Mouse (Mus musculus): Measurements from ENCODE around the gene Rab8a. TPM values are rescaled to one million over a fixed set of nuclear protein-coding genes. Genes with fewer than 3 reads are reported as not detected.

Rab8a gene
- polyA plus RNA-seq, 1 experiment from 2014 or later = 69.7 TPM

DNA sequence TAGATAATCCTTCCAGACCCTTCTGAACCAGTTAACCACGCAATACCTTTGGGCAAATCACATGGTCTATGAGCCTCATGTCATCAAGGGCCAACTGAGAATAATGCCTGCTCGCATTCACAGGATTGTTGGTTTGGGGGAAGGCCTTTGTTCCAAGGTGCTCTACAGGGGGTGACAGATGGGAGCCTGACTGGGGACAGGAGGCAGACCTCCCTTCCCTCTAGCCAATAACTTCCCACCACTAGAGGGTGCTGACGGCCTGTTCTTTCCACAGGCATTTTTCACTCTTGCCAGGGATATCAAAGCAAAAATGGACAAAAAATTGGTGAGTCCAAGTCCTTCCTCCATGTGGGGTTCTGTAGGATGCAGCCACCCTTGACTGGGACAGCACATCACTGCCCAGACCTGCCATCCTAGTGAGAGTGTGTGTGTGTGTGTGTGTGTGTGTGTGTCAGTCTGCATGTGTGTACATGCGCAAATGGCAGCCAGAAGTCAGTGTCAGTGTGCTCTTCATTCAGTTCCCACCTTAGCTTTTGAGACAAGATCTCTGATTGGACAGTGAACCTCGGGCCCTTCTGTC is 16.4 kb downstream of the Rab8a start:
- Histone ChIP-seq H3K4me3 (replicated peaks) (no peak overlapping the region), H3K4me1 (replicated peaks) (no peaks in the 10 kb centered on the region), H3K9me3 (replicated peaks) (no peaks in the 10 kb centered on the region), H3K36me3 (replicated peaks) (peaks cover 99% of the 10 kb centered on the region), H3K27ac (replicated peaks) (no peak overlapping the region), H3K4me2 (no peak overlapping the region), H3K27me3 (no peaks in the 10 kb centered on the region), H3K9ac (no peak overlapping the region)
- 56% methylated on average over 5 of the region's 5 CpGs for WGBS (ENCODE audit: insufficient replicate concordance)
- no peak for ATAC-seq (ENCODE audit: insufficient read depth)

DNA sequence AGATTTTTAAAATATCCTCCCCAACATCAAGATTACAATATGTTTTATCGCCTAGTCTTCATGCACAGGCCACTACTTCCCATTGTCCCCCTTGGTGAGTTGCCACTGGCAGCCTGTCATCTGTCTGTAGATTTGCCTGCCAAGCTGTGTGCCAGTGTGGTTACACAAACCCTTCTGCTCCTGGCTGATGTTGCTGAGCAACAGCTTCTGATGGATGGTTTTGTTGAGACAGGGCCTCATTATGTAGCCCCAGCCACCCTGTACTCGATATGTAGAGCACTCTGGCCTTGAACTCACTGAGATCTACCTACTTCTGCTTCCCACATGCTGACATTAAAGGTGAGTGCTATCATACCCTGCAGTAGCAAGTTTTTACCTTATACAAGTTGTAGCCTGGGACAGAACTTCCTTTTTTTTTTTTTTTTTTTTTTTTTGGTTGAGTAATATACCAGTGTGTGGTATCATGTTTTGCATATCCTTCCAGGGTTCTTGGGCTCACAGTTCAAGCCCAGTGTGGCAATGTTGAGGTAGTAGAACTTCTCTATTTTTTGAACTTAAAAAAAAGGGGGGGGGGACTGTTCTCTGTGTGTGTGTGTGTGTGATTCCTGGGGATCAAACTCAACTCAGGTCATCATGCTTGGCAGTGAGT is 22.7 kb downstream of the Rab8a start:
- WGBS (ENCODE audit: insufficient replicate concordance) = 53% methylated on average over 2 of the region's 2 CpGs
- no peak for ATAC-seq (ENCODE audit: insufficient read depth)

DNA sequence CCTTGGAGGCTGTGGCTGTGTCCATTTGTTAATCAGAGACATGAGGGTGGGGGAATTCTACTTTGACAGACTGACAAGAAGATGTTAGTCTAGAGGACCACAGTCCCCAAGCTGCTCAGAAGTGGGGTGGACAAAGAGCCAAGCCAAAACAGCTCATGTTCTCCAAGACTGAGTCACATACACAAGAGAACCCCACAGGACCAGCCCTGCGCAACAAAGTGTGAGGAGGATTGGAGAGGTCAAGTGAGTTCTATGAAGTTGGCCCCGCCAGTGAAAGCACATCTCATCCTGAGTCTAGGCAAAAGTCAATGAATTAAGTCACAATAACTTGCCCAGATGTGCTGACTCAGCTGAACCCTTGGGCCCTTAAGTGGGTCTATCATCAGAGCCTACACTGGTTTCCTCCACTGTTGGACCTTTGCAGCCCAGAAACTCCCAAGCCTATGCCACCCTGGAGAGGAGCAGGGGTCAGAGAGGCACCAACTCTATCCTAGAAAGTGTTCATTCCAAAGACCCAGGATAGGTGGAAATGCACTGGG is 26.9 kb downstream of the Rab8a start:
- Histone ChIP-seq H3K4me2 (no peak overlapping the region), H3K36me3 (replicated peaks) (no peaks in the 10 kb centered on the region), H3K9me3 (replicated peaks) (no peaks in the 10 kb centered on the region), H3K27ac (replicated peaks) (no peak overlapping the region), H3K27me3 (no peaks in the 10 kb centered on the region), H3K4me1 (replicated peaks) (0 out of 2 replicates have a peak, but pooled peaks cover 5% of the 10 kb centered on the region), H3K9ac (no peak overlapping the region), H3K4me3 (replicated peaks) (no peak overlapping the region)
- ATAC-seq (ENCODE audit: insufficient read depth) = no peak
- 69% methylated on average over 2 of the region's 2 CpGs for whole genome bisulfite sequencing (ENCODE audit: insufficient replicate concordance)

More for the DNA sequence above, 22.7 kb downstream of the Rab8a start:
- Histone ChIP-seq H3K4me1 (replicated peaks) (0 out of 2 replicates have a peak, but pooled peaks cover 5% of the 10 kb centered on the region), H3K9ac (no peak overlapping the region), H3K27me3 (no peaks in the 10 kb centered on the region), H3K4me2 (no peak overlapping the region), H3K9me3 (replicated peaks) (no peaks in the 10 kb centered on the region), H3K4me3 (replicated peaks) (no peak overlapping the region), H3K36me3 (replicated peaks) (peaks cover 36% of the 10 kb centered on the region), H3K27ac (replicated peaks) (peak overlapping the region; percentile 51; the same call in 1 of the 2 replicates)

DNA sequence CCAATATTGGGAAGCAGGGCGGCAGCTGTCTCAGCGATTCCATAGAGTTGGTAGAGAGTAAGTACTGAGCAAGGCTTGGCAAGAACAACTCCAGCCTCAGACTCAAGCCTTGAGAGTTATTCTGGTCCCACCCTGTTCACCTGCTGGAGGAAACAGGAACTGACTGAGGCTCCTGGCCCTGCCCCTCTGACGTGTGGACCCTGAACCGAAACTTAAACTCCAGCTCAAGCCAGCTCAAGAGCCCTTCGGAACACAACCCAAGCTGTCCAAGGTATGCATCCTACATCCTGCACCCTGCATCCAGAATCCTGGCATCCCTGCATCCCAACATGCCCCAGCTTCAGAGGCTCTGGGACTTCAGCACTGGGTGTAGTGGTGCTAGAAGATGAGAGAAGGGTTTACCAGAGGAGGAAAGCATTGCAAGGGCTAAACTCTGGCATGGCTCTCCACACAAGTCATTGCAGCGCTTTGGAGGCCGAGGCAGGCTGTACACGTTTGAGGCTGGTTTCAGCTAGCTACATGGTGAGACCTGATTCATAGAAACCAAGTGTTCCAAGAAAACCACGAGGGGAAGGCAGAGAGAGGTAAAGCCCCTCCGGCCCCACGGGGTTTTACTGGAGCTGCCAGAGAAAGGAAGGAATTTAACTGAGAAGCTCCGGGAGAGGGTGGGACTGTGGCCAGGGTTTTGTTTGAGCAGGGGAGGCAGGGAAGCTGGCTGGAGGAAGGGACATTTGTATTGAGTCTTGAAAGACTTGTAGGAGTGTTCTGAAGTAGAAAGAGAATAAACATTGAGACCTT is 28.6 kb downstream of the Rab8a start, which contains the start of gene Hsh2d:
Hsh2d (plus strand) TSS at position 222 of the 798 bp plus-strand sequence.
- no peak for ATAC-seq (ENCODE audit: insufficient read depth)
- H3K9me3 ChIP-seq (replicated peaks) = no peaks in the 10 kb centered on the region
- 0 out of 2 replicates have a peak within 1 kb of the TSS, but pooled peaks have one; percentile 4 for H3K9ac ChIP-seq
- H3K36me3 ChIP-seq (replicated peaks) = no peaks in the 10 kb centered on the region
- H3K4me2 ChIP-seq = peak within 1 kb of the TSS; percentile 8; the same call in 1 of the 2 replicates
- WGBS (ENCODE audit: insufficient replicate concordance) = 50% methylated on average over 12 of the region's 12 CpGs
- H3K27me3 ChIP-seq = no peaks in the 10 kb centered on the region
- no peaks in the 10 kb centered on the region for H3K4me1 ChIP-seq (replicated peaks)
- H3K4me3 ChIP-seq (replicated peaks) = peak within 1 kb of the TSS; percentile 3; the same call in 1 of the 2 replicates
- H3K27ac ChIP-seq (replicated peaks) = no peak within 1 kb of the TSS

DNA sequence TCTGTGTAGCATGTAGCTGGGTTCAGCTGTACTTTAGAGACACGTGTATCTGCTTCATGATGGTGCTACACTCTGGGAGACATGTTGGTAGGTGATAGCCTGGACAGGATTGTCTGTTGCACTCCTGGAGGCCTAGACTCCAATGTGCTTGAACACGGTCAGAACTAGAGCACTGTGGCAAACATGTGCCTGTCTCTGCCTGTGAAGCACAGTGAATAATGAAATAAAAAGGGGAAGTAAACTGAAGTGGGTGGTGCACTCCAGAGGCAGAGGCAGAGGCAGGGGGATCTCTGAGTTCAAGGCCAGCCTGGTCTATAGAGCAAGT is 29.2 kb downstream of the Rab8a start:
- H3K27ac ChIP-seq (replicated peaks) = no peak overlapping the region
- H3K36me3 ChIP-seq (replicated peaks) = no peaks in the 10 kb centered on the region
- H3K27me3 ChIP-seq = no peaks in the 10 kb centered on the region
- WGBS (ENCODE audit: insufficient replicate concordance) = 52% methylated on average over 2 of the region's 2 CpGs
- no peaks in the 10 kb centered on the region for H3K9me3 ChIP-seq (replicated peaks)
- ATAC-seq (ENCODE audit: insufficient read depth) = no peak
- no peak overlapping the region for H3K9ac ChIP-seq
- H3K4me3 ChIP-seq (replicated peaks) = no peak overlapping the region
- peak overlapping the region; percentile 8; the same call in 1 of the 2 replicates for H3K4me2 ChIP-seq
- no peaks in the 10 kb centered on the region for H3K4me1 ChIP-seq (replicated peaks)

DNA sequence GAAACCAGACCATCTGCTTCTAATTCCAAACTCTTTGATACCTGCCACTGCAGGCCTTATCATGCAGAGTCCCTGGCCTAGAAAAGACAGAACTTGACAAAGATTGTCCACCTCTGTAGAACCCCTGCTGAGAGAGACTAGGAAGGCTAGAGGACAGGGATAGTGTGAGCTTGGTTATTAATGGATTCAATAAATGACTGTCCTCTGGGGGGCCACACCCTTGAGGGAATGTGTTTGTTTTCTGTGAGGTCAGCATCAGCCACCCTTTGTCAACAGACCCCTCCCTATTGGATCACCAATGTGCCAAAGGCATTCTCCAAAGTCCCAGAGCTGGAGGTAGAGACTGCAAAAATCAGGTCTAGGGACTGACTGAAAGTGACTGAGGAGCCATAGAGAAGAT is 31.1 kb downstream of the Rab8a start:
- Histone ChIP-seq H3K4me3 (replicated peaks) (no peak overlapping the region), H3K27me3 (no peaks in the 10 kb centered on the region), H3K4me1 (replicated peaks) (no peaks in the 10 kb centered on the region), H3K9me3 (replicated peaks) (no peaks in the 10 kb centered on the region), H3K27ac (replicated peaks) (no peak overlapping the region), H3K4me2 (no peak overlapping the region), H3K36me3 (replicated peaks) (no peaks in the 10 kb centered on the region), H3K9ac (no peak overlapping the region)
- no peak for ATAC-seq (ENCODE audit: insufficient read depth)

DNA sequence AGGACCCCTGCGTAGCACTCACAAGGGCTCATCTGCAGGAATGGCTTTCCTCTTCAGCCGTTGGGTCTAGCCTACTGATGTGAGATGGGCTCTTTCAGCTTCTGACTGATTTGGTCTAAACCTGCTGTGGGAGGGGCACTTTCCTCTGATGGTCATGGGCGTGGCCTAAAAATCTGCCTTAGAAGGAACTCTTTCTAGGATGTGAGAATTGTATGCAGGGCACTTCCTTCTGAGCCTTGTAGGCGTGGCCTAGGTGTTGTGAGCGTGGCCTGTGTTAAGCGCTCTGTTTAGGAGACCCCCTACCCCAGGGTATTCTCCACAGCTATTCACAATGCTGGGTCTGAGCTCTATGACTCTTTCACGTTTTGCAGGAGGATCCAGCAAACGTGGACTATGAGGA is 37.0 kb downstream of the Rab8a start:
- no peak overlapping the region for H3K9ac ChIP-seq
- ATAC-seq (ENCODE audit: insufficient read depth) = no peak
- no peak overlapping the region for H3K4me2 ChIP-seq
- H3K36me3 ChIP-seq (replicated peaks) = no peaks in the 10 kb centered on the region
- no peak overlapping the region for H3K27ac ChIP-seq (replicated peaks)
- 45% methylated on average over 8 of the region's 8 CpGs for WGBS (ENCODE audit: insufficient replicate concordance)
- no peak overlapping the region for H3K4me3 ChIP-seq (replicated peaks)
- H3K4me1 ChIP-seq (replicated peaks) = no peaks in the 10 kb centered on the region
- H3K9me3 ChIP-seq (replicated peaks) = no peaks in the 10 kb centered on the region; the same call in 1 of the 2 replicates
- H3K27me3 ChIP-seq = no peaks in the 10 kb centered on the region

DNA sequence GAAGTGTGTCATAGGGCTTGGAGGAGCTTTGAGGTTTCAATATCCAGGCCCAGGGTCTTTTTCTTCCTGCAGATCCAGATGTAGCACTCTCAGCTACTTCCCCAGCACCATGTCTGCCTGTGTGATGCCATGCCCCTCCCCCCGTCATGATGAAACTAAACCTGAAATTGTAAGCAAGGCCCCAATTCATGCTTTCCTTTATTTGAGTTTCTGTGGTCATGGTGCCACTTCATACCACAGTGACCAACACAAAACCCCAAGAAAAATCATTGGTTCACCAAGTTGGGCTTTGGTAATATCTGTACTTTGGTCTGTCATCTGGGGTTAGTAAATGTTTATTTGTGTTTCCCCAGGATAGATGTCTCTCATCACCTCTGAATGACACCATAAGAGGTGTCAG is 47.6 kb downstream of the Rab8a start:
- Histone ChIP-seq H3K4me1 (replicated peaks) (no peaks in the 10 kb centered on the region), H3K9me3 (replicated peaks) (0 out of 2 replicates have a peak, but pooled peaks cover 2% of the 10 kb centered on the region), H3K27me3 (no peaks in the 10 kb centered on the region), H3K9ac (no peak overlapping the region), H3K4me2 (no peak overlapping the region), H3K27ac (replicated peaks) (no peak overlapping the region), H3K4me3 (replicated peaks) (no peak overlapping the region), H3K36me3 (replicated peaks) (no peaks in the 10 kb centered on the region)
- no peak for ATAC-seq (ENCODE audit: insufficient read depth)
- 73% methylated on average over 1 of the region's 1 CpGs for WGBS (ENCODE audit: insufficient replicate concordance)

DNA sequence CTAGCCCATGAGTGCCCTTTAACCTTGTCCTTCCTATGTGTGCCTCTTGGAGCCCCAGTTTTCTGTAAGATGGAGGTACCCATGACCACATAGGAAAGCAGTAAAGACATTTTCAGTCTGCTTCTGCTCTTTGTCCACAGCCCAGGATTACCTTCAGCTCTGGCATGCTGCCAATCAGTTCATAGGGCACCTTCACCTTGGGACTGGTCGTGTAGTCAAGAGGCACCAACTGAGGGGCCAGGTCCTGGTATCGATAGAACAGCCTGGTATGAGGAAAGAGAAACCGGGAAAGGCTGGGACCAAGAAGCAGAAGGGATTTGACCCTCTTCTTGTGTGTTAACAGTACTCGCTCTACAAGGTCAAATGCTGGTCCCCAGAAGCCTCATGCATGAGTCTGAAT is 49.2 kb downstream of the Rab8a start:
- Histone ChIP-seq H3K9ac (no peak overlapping the region), H3K9me3 (replicated peaks) (no peaks in the 10 kb centered on the region), H3K4me1 (replicated peaks) (no peaks in the 10 kb centered on the region), H3K27me3 (no peaks in the 10 kb centered on the region), H3K36me3 (replicated peaks) (no peaks in the 10 kb centered on the region), H3K4me2 (no peak overlapping the region), H3K4me3 (replicated peaks) (no peak overlapping the region), H3K27ac (replicated peaks) (no peak overlapping the region)
- 61% methylated on average over 4 of the region's 4 CpGs for WGBS (ENCODE audit: insufficient replicate concordance)
- ATAC-seq (ENCODE audit: insufficient read depth) = no peak

DNA sequence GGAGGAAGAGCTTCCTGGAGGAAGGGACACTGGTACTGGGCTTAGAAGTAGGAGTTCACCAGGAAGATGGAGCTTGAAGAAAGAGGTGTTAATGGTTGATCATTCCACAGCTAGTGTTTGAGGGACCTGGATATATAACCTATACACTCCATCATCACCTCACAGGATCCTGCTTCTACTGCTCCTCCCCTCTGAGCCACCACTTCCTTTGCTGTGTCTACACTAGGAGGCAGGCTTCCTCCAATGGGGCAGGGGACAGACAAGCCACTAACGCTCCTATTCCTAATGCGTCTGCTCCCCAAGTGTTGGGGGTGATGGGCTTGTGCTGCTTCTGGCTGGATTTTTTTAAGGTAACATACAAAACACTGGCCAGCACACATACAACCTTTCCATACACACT is 49.7 kb downstream of the Rab8a start:
- no peaks in the 10 kb centered on the region for H3K4me1 ChIP-seq (replicated peaks)
- no peaks in the 10 kb centered on the region for H3K36me3 ChIP-seq (replicated peaks)
- no peak overlapping the region for H3K4me3 ChIP-seq (replicated peaks)
- no peak overlapping the region for H3K9ac ChIP-seq
- no peaks in the 10 kb centered on the region for H3K27me3 ChIP-seq
- ATAC-seq (ENCODE audit: insufficient read depth) = no peak
- no peak overlapping the region for H3K4me2 ChIP-seq
- no peak overlapping the region for H3K27ac ChIP-seq (replicated peaks)
- no peaks in the 10 kb centered on the region for H3K9me3 ChIP-seq (replicated peaks)
- WGBS (ENCODE audit: insufficient replicate concordance) = 54% methylated on average over 2 of the region's 2 CpGs

DNA sequence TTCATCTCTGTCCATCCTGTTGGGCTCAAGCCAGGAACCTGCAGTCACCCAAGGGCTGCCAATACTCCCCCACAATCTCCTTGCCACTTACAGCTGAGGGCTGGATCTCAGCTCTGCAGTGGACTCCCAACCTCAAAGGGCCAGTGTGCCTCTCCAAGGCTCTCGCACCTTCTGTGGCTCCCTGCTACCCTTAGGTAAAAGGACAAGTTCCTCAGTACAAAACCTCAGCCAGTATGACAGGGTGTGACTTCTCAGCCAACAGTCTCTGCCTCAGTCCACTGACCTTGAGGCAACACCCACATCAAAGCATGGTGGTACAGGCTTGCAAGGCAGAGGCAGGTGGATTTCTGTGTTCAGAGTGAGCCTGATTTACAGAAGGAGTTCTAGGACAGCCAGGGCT is 50.8 kb downstream of the Rab8a start:
- Histone ChIP-seq H3K27ac (replicated peaks) (no peak overlapping the region), H3K36me3 (replicated peaks) (no peaks in the 10 kb centered on the region), H3K4me2 (no peak overlapping the region), H3K9me3 (replicated peaks) (no peaks in the 10 kb centered on the region), H3K4me3 (replicated peaks) (no peak overlapping the region), H3K9ac (no peak overlapping the region), H3K27me3 (no peaks in the 10 kb centered on the region), H3K4me1 (replicated peaks) (0 out of 2 replicates have a peak, but pooled peaks cover 5% of the 10 kb centered on the region)
- 60% methylated on average over 1 of the region's 1 CpGs for WGBS (ENCODE audit: insufficient replicate concordance)
- no peak for ATAC-seq (ENCODE audit: insufficient read depth)

Data from liver, embryonic 15.5 days (tissue).